Mouse (Mus musculus) erythroblast, embryonic 14.5 days (primary cell): Measurements from ENCODE around the gene Ism1.

ENCODE experiments used
- GATA1 ChIP-seq: IDR thresholded peaks from 2 replicates; pipeline ENCODE4 v1.6.1; 2012; ENCODE audit warnings: low read length, inconsistent platforms, mixed read lengths
- TAL1 ChIP-seq: IDR thresholded peaks from 3 replicates; pipeline ENCODE4 v1.6.1; 2012; ENCODE audit warnings: low read length, inconsistent platforms, mixed read lengths

DNA sequence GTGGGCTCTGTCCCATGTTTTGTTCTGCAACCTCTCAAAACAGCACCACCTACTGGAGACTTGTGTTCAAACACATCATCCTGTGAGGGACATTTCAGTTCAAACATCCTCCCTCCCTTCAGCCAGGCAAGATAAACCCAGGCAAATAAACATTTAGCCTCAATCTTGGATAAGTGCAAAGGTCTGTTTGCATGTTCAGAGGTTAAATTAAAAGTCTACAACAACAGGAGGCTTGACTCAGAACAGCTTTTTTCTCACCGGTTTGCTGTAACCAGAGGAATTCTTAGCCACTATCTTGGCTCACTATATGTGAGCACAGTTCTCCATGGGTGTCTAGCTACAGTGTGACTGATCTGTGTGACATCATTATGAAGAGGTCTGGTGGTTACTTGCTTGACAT is 22.6 kb downstream of the Ism1 start:
- no peak for TF ChIP-seq GATA1
- no peak for TF ChIP-seq TAL1
